Mouse (Mus musculus) forelimb bud, embryonic 11.5 days (tissue): Measurements from ENCODE around the gene Med20.

ENCODE experiments used
- DNase-seq: peaks from one replicate; pipeline ENCODE4 v3.0.0-alpha.2; 2012; ENCODE audit warnings: low read depth, low spot score

The Med20 gene

DNA sequence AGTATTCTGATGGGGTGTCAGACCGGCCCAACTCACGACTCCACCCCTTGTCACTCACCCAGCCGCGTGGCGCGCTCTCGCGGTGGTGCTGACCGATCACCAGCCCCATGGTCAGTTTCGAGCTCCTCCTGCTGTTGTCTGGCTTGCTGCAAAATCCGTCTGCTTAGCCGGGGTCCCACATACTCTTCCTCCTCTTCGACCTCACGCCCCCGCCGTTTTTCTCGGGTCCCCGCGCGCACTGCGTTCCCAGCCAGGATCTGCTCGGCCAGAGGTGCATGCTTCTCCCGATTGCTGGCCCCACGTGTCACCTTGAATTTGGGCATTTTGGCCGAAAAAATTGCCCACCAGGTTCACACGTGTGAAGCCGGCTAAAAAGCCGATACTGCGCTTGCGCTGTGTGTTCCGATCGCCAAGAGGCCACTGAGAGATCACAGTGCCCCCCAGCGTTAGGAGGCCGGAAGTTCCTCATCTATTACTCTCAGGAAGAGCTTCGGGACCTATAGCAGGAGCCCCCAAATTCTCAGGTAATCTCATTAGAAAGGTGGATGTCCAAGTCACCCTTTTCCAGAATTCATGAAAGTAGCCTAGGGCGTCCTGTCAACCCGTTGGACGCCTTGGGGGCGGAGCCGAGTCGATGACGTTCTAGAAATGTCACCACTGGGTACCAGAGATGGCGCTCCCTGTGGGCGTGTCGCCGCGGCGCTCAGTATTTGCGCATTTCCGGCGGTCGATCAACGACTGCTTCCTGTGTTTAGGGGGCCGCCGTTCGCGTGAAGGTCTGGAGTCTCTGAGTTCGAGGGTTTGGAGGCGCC is at the start of gene Med20, which contains the start of the genes Bysl and Gm20517:
TSS of gene Med20 (plus strand) at position 734 of the 812 bp plus-strand sequence.
TSS of gene Bysl (minus strand) at position 644 of the 812 bp plus-strand sequence.
TSS of gene Gm20517 (plus strand) at position 741 of the 812 bp plus-strand sequence.
- DNase-seq = peak; percentile 94

DNA sequence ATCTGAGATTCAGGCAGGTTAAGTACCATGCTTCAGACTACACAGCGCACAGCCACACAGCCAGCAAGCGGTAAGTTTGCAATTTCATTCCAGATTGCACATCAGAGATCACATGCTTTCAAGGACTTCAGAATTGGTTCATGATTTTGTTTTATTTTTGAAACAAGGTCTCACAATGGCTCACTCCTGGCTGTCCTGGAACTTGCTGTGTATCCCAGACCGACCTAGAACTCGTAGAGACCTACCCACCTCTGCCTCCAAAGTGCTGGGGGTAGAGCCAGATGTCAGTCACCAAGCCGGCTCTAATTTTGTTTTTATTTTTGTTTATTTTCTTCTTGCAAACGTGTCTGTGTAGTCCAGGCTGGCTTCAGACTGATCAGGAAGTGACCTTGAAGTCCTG is 48.5 kb upstream of the Med20 start:
- no peak for DNase-seq

GRCm38 (mm10) chr17:47564612-47565011 is 46.8 kb upstream of the Med20 start:
- DNase-seq = no peak

- DNase-seq = no peak
Observed at GRCm38 (mm10) chr17:47566133-47566532, 45.2 kb upstream of the Med20 start.

GRCm38 (mm10) chr17:47567271-47567670 is 44.1 kb upstream of the Med20 start:
- no peak for DNase-seq

- no peak for DNase-seq
Observed at GRCm38 (mm10) chr17:47568389-47568788, 43.0 kb upstream of the Med20 start.

DNA sequence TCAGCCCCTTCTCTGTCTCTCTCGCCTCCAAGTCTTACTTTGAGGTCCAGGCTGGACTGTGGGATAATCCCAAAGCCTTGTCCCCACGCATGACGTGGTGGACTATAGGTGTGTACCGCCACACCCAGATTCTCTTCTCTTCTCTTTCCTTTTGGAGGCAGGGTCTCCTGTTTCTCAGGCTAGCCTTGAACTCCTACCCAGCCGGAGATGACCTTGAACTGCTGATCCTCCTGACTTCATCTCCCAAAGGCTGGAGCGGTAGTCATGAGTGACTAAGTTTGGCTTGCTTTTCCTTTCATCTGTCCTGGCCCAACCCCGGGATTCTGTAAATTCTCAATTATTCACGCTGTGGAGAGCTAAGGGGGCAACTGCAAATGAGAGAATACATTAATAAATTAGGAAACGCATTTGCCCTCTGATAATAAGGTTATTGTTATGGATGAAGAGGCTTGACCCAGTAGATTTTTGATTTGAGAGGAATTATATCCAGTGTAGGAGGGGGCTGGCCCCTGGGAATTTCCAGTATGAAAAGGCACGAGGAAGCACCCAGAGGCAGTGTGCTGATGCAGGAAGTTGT is 42.3 kb upstream of the Med20 start:
- no peak for DNase-seq

GRCm38 (mm10) chr17:47571621-47572020 is 39.8 kb upstream of the Med20 start:
- DNase-seq = no peak

DNA sequence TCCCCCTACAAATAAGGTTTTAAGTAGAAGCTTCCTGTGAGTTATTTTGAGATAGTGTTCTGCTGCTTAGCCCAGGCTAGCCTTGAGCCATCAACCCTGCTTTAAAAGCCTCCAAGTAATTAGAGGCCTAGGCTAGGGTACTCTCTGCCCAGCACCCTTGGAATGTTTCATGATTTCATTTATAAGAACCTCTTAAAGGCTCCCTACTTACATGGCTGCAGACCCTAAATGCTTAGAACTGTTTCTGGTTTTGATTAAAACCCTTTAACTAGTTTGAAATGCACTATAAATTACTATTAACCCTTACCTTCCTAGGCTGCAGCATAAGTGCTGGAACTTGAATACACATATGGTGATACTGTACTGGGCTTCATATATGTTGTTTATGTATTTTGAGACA is 38.9 kb upstream of the Med20 start:
- DNase-seq = peak; percentile 57

DNA sequence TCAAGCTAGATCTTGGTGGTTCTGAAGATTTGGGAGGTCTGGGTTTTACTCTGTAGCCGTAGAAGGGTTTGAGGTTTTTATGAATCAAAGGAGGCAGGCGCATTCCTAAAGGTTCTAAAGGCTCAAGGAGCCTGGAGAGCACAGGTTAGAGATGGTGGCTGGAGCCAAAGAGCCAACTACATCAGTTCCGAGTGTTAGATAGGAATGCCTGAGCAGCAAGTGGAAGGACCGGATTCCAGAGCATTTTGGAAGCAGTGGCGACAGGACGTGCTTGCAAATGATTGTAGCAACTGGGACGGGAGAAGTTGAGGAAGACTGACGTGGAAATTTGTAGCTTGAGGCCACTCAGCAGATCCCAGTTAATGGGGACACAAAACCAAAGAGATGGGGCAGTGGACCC is 37.4 kb upstream of the Med20 start:
- DNase-seq = no peak

DNA sequence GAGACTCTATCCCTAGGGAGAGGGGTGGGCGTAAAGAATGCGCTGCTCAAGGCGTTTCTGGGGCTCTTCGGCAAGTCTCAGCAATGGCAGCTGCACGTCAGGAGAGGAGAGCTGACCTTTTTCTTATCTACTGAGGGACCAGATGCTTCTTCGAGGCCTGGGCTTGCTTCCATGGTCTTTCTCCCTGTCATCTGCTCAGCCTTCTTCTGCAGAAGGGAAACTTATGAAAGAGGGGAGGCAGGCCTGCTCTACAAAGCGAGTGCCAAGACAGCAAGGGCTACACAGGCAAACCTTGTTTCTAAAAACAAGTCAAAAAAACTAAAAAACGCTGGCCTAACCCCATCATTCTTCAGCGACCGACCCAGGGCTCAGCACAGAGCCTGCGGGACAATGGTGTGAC is 36.6 kb upstream of the Med20 start:
- no peak for DNase-seq

GRCm38 (mm10) chr17:47578655-47579054 is 32.7 kb upstream of the Med20 start:
- DNase-seq = no peak

DNA sequence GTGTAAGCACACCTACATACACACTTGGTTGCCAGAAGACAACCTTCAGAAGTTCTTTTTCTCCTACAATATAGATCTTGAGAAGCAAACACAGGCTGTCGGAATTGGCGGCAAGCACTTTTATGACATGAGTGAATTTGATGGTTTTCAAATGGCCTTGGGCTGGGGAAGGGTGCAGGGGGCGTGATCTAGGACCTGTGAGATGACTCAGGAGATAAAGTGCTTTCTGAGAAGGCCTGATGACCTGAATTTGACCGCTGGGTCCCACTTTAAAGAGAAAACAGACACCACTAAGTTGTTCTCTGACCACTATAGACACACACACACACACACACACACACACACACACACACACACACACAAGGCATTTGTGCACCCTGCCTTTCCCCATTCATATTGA is 30.4 kb upstream of the Med20 start:
- DNase-seq = no peak

- DNase-seq = no peak
Observed at GRCm38 (mm10) chr17:47588517-47588916, 22.9 kb upstream of the Med20 start.

DNA sequence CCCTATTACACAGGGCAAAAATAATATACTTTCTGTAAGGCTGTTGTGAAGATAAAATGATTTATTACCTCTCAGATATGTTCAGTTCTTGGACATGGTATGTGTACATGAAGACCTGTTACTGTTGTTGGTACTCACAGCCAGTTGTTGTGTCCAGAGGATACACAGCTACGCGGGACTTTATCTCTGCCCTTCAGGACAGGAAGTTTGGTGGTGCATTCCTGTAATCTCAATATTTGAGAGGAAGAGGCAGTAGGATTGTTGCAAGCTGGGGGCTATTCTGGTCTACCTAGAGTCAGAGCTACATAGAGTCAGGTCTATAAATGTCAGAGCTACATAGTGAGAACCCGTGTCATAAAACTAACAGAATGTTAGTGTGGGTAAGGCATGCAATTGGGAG is 20.3 kb upstream of the Med20 start:
- DNase-seq = no peak

DNA sequence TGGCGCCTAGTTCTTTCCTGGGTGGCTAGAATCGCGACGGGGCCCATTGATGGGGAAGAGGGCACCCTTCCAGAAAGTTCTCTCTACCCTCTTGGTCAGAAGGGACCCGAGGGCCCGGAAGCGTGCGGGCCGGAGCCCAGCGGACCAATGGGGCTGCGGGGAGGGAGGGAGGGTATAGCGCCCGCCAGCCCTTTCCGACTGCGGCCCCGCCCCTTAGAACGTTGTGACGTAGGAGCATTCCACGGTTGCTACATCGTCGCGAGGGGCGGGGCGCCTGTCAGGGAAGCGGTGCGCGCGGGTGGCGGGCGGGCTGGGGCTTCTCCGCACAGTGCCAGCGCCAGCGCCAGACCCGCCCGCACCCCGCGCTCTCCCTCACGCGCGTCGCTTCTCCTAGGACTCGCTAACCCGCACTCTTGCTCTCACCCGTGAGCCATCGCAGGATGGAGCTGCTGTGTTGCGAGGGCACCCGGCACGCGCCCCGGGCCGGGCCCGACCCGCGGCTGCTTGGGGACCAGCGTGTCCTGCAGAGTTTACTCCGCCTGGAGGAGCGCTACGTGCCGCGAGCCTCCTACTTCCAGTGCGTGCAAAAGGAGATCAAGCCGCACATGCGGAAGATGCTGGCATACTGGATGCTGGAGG is 18.0 kb upstream of the Med20 start:
- DNase-seq = peak; percentile 92

- no peak for DNase-seq
Observed at GRCm38 (mm10) chr17:47593854-47594182, 17.6 kb upstream of the Med20 start.

- no peak for DNase-seq
Observed at GRCm38 (mm10) chr17:47594183-47594968, 17.0 kb upstream of the Med20 start.

- DNase-seq = no peak
Observed at GRCm38 (mm10) chr17:47594969-47595247, 16.5 kb upstream of the Med20 start.

DNA sequence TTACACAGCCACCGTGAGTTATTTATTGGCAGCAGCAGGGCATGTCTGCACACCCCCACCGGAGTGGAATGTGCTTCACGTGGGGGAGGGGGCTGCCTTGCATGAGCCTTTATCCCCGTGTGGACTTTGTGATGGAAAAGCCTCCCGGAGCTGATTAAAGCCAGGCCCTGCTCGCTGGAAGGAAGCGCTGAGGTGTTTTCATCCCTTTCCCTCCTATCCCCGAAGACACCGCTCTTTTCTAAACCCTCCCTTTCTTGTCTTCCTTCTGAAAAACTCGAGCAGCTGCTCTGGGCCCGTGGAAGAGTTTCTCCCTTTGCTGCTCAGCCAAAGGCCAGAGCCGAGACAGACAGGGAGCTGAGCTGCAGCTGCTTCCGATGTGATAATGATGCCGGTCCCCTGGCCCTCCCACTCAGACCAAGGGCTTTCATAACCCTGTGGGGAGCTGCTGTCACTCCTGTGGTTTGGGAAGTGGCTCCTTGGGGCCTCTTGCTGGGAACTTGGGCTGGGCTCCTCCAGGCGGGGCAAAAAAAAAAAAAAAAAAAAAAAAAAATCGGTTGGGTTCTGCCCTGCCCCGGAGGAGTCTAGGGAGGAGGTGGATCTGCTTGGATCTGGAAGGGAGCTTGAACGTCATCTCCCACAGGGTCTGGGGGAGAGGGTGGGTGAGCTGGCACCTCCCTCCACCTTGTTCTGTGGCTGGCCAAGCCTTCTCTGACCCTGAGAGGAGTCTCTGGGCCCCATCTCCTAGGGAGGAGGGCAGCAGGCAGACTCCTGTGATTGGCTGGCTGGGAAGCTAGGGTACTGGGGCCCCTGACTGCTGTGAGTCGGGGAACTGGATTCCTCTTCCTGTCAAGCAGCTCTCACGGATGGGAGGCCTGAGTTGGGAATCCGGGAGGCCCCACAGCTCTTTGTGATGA is 15.9 kb upstream of the Med20 start:
- DNase-seq = peak; percentile 62

GRCm38 (mm10) chr17:47596162-47596838 is 15.1 kb upstream of the Med20 start:
- DNase-seq = no peak
